Mouse (Mus musculus): ENCODE measurements around the gene Csnk2a2.

Gene Csnk2a2

GRCm38 (mm10) chr8:95411309-95411972, 78.4 kb downstream of the Csnk2a2 start:
- no peak for DNase-seq

- DNase-seq = no peak
These were observed 80.3 kb downstream of the Csnk2a2 start for GRCm38 (mm10) chr8:95409518-95409917.

GRCm38 (mm10) chr8:95401091-95401490, 88.7 kb downstream of the Csnk2a2 start:
- DNase-seq = no peak

GRCm38 (mm10) chr8:95399131-95399530, 90.7 kb downstream of the Csnk2a2 start:
- DNase-seq = no peak

- no peak for DNase-seq
These were observed 92.6 kb downstream of the Csnk2a2 start for GRCm38 (mm10) chr8:95397201-95397600.

- DNase-seq = no peak
These were observed 93.1 kb downstream of the Csnk2a2 start for GRCm38 (mm10) chr8:95396752-95397151.
